Mouse (Mus musculus): ENCODE results near the gene Tnr. TPM values are rescaled to one million over a fixed set of nuclear protein-coding genes. Genes with fewer than 3 reads are reported as not detected.
A peak's percentile ranks its signal among the peaks of the same experiment; 100 is the strongest.

Tnr gene
- total and polyA plus RNA-seq, 3 experiments: not detected

DNA sequence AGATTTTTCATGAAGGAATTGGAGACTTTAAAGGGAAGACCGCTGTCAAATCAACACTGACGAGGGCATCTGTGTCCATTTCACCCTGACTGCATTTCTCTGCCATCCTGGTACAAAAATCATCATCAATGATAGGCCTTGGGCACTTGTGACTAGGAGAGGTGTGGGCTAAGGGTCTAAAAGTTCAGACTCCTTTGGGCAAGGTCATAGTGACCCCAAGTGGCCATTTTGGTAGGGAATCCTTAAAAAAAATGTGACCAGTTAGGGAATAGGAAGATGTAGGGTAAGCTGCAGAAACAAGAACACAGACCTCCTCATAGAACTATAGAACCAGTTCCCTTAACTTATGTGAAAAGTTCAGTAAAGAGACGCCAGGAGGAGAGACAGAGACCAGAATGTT lies 355.1 kb downstream of the Tnr start:
- in situ Hi-C loops (cut with MboI; ENCODE audit: low pct_ligation_motif_present, low pct_unique_long_range_greater_than_20kb, low sequenced_read_pairs) (loop anchor here (25.0 kb wide), 1 partner anchor 309 kb away; the partner anchor contains the start of gene Mrps14), dilution Hi-C loops (cut with MboI; ENCODE audit: extremely low pct_ligation_motif_present, extremely low pct_unique_long_range_greater_than_20kb, low sequenced_read_pairs) (no loop called here)
- peaks cover 30% of the 10 kb centered on the region for H3K27me3 ChIP-seq (replicated peaks)
- TF ChIP-seq CHD1 (IDR thresholded peaks at IDR 0.05; ENCODE audit: low read depth, low read length) (no peak), SMC3 (IDR thresholded peaks at IDR 0.05; ENCODE audit: low read depth, low read length) (peak; percentile 38), ZKSCAN1 (IDR thresholded peaks at IDR 0.05; ENCODE audit: borderline replicate concordance, low read depth, low read length) (no peak), ZMIZ1 (IDR thresholded peaks at IDR 0.05; ENCODE audit: low read depth, low read length) (no peak), E2F4 (IDR thresholded peaks at IDR 0.05; ENCODE audit: insufficient replicate concordance, low read depth, low read length) (no peak), CTCF (conservative IDR thresholded peaks at IDR 0.05 in 1 of 2, IDR thresholded peaks at IDR 0.05 in 1 of 2; ENCODE audit: low read depth in 2 of 2, low read length in 2 of 2) (peak in 1 of 2 experiments; percentile 62; a peak in 2 of 4 replicates), RAD21 (IDR thresholded peaks at IDR 0.05; ENCODE audit: low read depth, low read length) (peak; percentile 67), ELF1 (IDR thresholded peaks at IDR 0.05; ENCODE audit: low read depth, low read length) (no peak), GABPA (IDR thresholded peaks at IDR 0.05; ENCODE audit: insufficient replicate concordance, low read depth, low read length) (no peak), HCFC1 (IDR thresholded peaks at IDR 0.05; ENCODE audit: low read depth, low read length) (no peak), USF1 (IDR thresholded peaks at IDR 0.05; ENCODE audit: low read depth, low read length) (no peak), ZNF384 (IDR thresholded peaks at IDR 0.05; ENCODE audit: low read depth, low read length) (peak; percentile 69), NELFE (IDR thresholded peaks at IDR 0.05; ENCODE audit: low read depth, low read length) (no peak), POLR2AphosphoS2 (IDR thresholded peaks at IDR 0.05; ENCODE audit: low read depth, low read length) (no peak)
- no peaks in the 10 kb centered on the region for H3K4me1 ChIP-seq (ENCODE audit: control insufficient read depth in 1 of 2, insufficient read depth in 2 of 2)
- no peaks in the 10 kb centered on the region for H3K9me3 ChIP-seq (replicated peaks; ENCODE audit: low read length)
- peak; percentile 8 for DNase-seq (ENCODE audit: extremely low read depth)
- no peak overlapping the region for H3K4me3 ChIP-seq (replicated peaks in 1 of 3; ENCODE audit: low read depth in 2 of 3, low read length in 2 of 3, poor library complexity in 1 of 3)
- H3K79me2 ChIP-seq (replicated peaks; ENCODE audit: control insufficient read depth, extremely low read depth, insufficient read depth, poor library complexity, severe bottlenecking): no peaks in the 10 kb centered on the region
- no peak overlapping the region for H3K4me2 ChIP-seq (ENCODE audit: insufficient read depth, low read depth, poor library complexity, severe bottlenecking)
- H3K27ac ChIP-seq (ENCODE audit: insufficient read depth, low read depth): no peak overlapping the region
- H3K36me3 ChIP-seq (replicated peaks in 1 of 2; ENCODE audit: control insufficient read depth in 1 of 2, insufficient read depth in 1 of 2, low read length in 1 of 2): no peaks in the 10 kb centered on the region
- no peak overlapping the region for H3K9ac ChIP-seq (ENCODE audit: insufficient read depth, low read depth)

DNA sequence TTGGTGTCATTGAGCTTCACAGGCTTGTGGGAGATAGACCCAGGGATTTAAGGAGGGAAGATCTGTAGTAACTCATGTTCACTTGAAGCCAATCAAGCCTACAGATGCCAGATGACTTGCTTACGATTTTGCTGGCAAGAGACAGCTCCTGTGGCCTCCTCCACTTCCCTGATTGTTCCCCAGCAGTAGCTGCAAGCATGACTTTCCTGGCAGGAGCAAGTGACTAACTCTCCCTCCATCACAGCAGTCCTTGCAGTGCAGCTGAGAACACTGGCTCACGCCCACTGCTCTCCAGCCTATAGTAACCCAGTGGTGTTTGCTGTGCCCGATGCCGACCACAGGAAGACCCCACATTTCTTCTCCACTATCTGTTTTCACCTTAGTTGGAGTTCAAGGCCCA lies 356.3 kb downstream of the Tnr start:
- DNase-seq (ENCODE audit: extremely low read depth): no peak
- Histone ChIP-seq H3K4me1 (ENCODE audit: control insufficient read depth in 1 of 2, insufficient read depth in 2 of 2) (no peaks in the 10 kb centered on the region), H3K27me3 (replicated peaks) (peaks cover 25% of the 10 kb centered on the region), H3K36me3 (replicated peaks in 1 of 2; ENCODE audit: control insufficient read depth in 1 of 2, insufficient read depth in 1 of 2, low read length in 1 of 2) (no peaks in the 10 kb centered on the region), H3K9me3 (replicated peaks; ENCODE audit: low read length) (no peaks in the 10 kb centered on the region), H3K79me2 (replicated peaks; ENCODE audit: control insufficient read depth, extremely low read depth, insufficient read depth, poor library complexity, severe bottlenecking) (no peaks in the 10 kb centered on the region), H3K4me2 (ENCODE audit: insufficient read depth, low read depth, poor library complexity, severe bottlenecking) (no peak overlapping the region), H3K9ac (ENCODE audit: insufficient read depth, low read depth) (no peak overlapping the region), H3K27ac (ENCODE audit: insufficient read depth, low read depth) (no peak overlapping the region), H3K4me3 (replicated peaks in 1 of 3; ENCODE audit: low read depth in 2 of 3, low read length in 2 of 3, poor library complexity in 1 of 3) (no peak overlapping the region)
- in situ Hi-C loops (cut with MboI; ENCODE audit: low pct_ligation_motif_present, low pct_unique_long_range_greater_than_20kb, low sequenced_read_pairs) (loop anchor here (25.0 kb wide), 1 partner anchor 307 kb away; the partner anchor contains the start of gene Mrps14), dilution Hi-C loops (cut with MboI; ENCODE audit: extremely low pct_ligation_motif_present, extremely low pct_unique_long_range_greater_than_20kb, low sequenced_read_pairs) (no loop called here)
- TF ChIP-seq CTCF (conservative IDR thresholded peaks at IDR 0.05 in 1 of 2, IDR thresholded peaks at IDR 0.05 in 1 of 2; ENCODE audit: low read depth in 2 of 2, low read length in 2 of 2) (no peak), E2F4 (IDR thresholded peaks at IDR 0.05; ENCODE audit: insufficient replicate concordance, low read depth, low read length) (no peak), SIN3A (IDR thresholded peaks at IDR 0.05; ENCODE audit: low read length) (no peak), MEF2A (IDR thresholded peaks at IDR 0.05; ENCODE audit: borderline replicate concordance, low read depth, low read length) (no peak), MYC (IDR thresholded peaks at IDR 0.05; ENCODE audit: low read depth, low read length) (no peak), ZKSCAN1 (IDR thresholded peaks at IDR 0.05; ENCODE audit: borderline replicate concordance, low read depth, low read length) (no peak), MAFK (IDR thresholded peaks at IDR 0.05; ENCODE audit: insufficient replicate concordance, low read length) (no peak), CHD2 (IDR thresholded peaks at IDR 0.05; ENCODE audit: low read length) (no peak)

Data from CH12.LX (cell line).